Mouse (Mus musculus): ENCODE results near the gene Paqr6. TPM values are rescaled to one million over a fixed set of nuclear protein-coding genes. Genes with fewer than 3 reads are reported as not detected.
A peak's percentile ranks its signal among the peaks of the same experiment; 100 is the strongest.

The Paqr6 gene
- total RNA-seq, 2 experiments from 2014 or later, result 0.51 to 1.1 TPM

DNA sequence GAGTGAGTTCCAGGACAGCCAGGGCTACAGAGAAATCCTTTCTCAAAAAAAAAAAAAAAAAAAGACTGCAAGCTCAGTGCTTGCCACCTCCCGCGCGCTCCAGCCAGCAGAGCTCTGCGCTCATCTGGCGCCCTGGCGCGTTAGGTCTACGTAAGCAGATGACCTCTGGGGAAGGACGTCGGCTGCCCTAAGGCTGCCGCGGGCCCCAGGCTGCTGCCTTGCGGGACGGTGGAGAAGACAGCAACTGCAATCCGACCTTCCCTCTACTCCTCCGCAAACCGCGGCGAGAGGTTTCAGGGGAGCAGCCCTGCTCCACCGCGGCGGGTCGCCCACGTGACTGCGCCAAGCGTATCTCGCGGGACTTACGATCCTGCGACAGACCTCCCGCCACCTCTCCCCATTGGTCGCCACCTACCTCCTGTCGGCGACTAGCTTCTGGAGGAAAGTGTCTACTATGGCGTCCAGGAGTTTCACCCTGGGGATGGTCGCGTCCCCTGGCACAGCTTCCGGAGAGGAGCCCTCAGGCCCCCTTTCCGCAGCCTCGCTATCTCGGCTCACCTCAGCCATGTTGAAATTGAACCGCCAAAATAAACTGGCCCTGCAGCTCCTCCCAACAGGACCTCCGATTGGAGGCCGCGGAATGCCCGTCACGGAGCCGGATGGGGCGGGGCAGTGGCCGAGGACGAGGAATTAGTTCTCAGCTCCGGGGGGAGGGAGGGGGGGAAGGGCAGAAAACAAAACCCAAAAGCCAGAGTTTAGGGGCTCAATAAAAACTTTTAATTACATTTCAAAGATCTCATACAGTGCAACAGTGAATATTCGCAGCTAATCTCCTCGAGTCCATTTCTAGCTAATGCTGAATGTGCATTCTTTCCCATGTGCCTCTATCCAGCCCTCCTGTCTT, 45.6 kb downstream of the Paqr6 start, which contains the start of gene Pmf1:
Pmf1 (minus strand) TSS at position 591 of the 904 bp plus-strand sequence.
- peak; percentile 93 for DNase-seq

- DNase-seq, result no peak
Measured at GRCm38 (mm10) chr3:88410645-88411031, 46.3 kb downstream of the Paqr6 start.

DNA sequence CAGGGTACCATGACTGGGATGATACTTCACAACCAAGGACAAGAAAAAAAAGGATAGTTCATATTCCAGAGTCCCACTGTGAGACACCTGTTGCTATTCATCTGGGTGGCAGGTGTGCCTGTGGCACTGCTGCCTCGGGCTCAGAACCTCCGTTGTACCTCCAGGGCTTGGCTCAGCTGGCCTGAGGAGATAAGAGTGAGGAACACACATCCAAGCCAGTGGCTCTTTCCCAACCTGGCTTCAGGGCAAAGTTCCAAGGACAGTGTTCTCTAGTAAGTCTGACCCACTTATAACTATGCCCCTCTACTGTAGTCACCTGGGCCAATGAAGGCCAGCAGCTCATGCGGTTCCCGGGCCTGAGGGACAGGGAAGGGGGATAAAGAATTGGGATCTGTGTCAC, 47.3 kb downstream of the Paqr6 start:
- DNase-seq, result no peak

GRCm38 (mm10) chr3:88412636-88413035, 48.3 kb downstream of the Paqr6 start:
- DNase-seq, result no peak

GRCm38 (mm10) chr3:88415668-88416067, 51.3 kb downstream of the Paqr6 start:
- DNase-seq, result no peak

DNA sequence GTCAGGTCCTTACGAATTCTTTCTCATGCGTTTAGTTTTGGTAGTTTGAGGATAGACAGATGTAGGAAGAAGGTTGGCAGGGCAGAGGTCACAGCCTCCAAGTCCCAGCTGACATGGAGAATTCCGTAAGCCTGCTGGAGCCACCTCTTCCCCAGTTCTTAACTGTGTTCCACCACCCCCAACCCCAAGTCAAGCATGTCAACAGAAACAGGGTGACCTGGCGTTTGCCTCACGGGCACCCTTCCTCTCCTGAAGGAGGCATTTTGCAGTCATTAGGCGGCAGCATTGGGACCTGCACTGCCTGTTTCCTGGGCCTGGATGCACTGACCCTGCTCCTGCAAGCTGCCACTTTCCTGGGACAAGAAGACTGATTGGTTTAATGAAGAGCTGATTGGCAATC, 53.6 kb downstream of the Paqr6 start:
- DNase-seq, result no peak

Other genes starting within 250 kb of the Paqr6 start
- gene Mef2d, start 222.2 kb upstream of the Paqr6 start, total RNA-seq (2021), result 100 to 1,000 TPM; 156 to 164 TPM
- gene Rhbg, start 109.9 kb upstream of the Paqr6 start, total RNA-seq (2021), result not detected
- gene Gm38392, start 77.4 kb upstream of the Paqr6 start, total RNA-seq (2021), result under 1 TPM; 0.51 to 0.69 TPM
- gene Tsacc, start 67.6 kb upstream of the Paqr6 start, total RNA-seq (2021), result 1 to 10 TPM; 5.4 to 5.9 TPM
- gene Cct3, start 67.5 kb upstream of the Paqr6 start, total RNA-seq (2021), result 100 to 1,000 TPM; 104 to 115 TPM
- 10 to 100 TPM; 36.2 to 43.9 TPM for gene Glmp, start 39.6 kb upstream of the Paqr6 start, total RNA-seq (2021)
- gene Tmem79, start 28.4 kb upstream of the Paqr6 start, total RNA-seq (2021), result 1 to 10 TPM; 1.7 TPM
- 10 to 100 TPM; 37.4 to 43.4 TPM for gene Smg5, start 28.3 kb upstream of the Paqr6 start, total RNA-seq (2021)
- gene Bglap3, start 8.2 kb downstream of the Paqr6 start, total RNA-seq (2021), result under 1 TPM in 1 of 2 experiments, not detected in 1; 0.54 TPM
- not detected for gene Bglap2, start 14.1 kb downstream of the Paqr6 start, total RNA-seq (2021)
- 1 to 10 TPM in 1 of 2 experiments, not detected in 1; 1.9 TPM for gene Bglap, start 19.9 kb downstream of the Paqr6 start, total RNA-seq (2021)
- gene Pmf1, start 45.7 kb downstream of the Paqr6 start, total RNA-seq (2021), result 10 to 100 TPM; 16.9 to 19.0 TPM
- gene Slc25a44, start 60.6 kb downstream of the Paqr6 start, total RNA-seq (2021), result 10 to 100 TPM; 14.3 to 14.5 TPM
- gene Sema4a, start 96.6 kb downstream of the Paqr6 start, total RNA-seq (2021), result 1 to 10 TPM; 1.6 to 1.8 TPM
- 100 to 1,000 TPM in 1 of 2 experiments, 10 to 100 TPM in 1; 99.2 to 106 TPM for gene Lmna, start 145.4 kb downstream of the Paqr6 start, total RNA-seq (2021)
- under 1 TPM; 0.24 to 0.33 TPM for gene Mex3a, start 167.8 kb downstream of the Paqr6 start, total RNA-seq (2021)
- not detected for gene Rab25, start 183.7 kb downstream of the Paqr6 start, total RNA-seq (2021)
- gene Lamtor2, start 188.5 kb downstream of the Paqr6 start, total RNA-seq (2021), result 10 to 100 TPM; 76.1 to 81.1 TPM
- gene Ubqln4, start 189.2 kb downstream of the Paqr6 start, total RNA-seq (2021), result 10 to 100 TPM; 59.6 to 67.2 TPM
- gene Ssr2, start 211.3 kb downstream of the Paqr6 start, total RNA-seq (2021), result 10 to 100 TPM; 52.2 to 63.2 TPM
- 10 to 100 TPM; 28.1 to 33.0 TPM for gene Arhgef2, start 241.4 kb downstream of the Paqr6 start, total RNA-seq (2021)

Measured in gastrocnemius, postnatal 25 days (tissue).